In genomic region chr4:45769141-45769540, GRCm38 (mm10) we compare ENCODE assay signal across 22 mouse cellular contexts. TPM values are rescaled to one million over a fixed set of nuclear protein-coding genes. Genes with fewer than 3 reads are reported as not detected.
DNase-seq lines count a peak whose midpoint lies in the region; ATAC-seq and TF ChIP-seq lines count a peak whose summit lies in the region.
"Had no signal": no experiment of that assay in that cellular context is flagged by ENCODE, and none has a peak within 500 bp of the region (broad histone marks: within the 10 kb centered on the region; RNA-seq: fewer than 3 reads in every experiment).

No protein-coding gene starts in this region.

- peaks cover 56 to 70% of the 10 kb centered on the region in 2 experiments for H3K4me1 ChIP-seq in heart, embryonic 14.5 days (ENCODE audit: control insufficient read depth in 2 of 2, insufficient read depth in 2 of 2, low read length in 2 of 2)
- peaks cover 12% of the 10 kb centered on the region for H3K4me1 ChIP-seq in liver, postnatal 0 days (ENCODE audit: insufficient read depth)
- peaks cover 20% of the 10 kb centered on the region for H3K4me1 ChIP-seq in liver, embryonic 11.5 days (replicated peaks; ENCODE audit: control insufficient read depth, insufficient read depth, low read length)
- peaks cover 63% of the 10 kb centered on the region for H3K4me1 ChIP-seq in forebrain, embryonic 14.5 days (ENCODE audit: control insufficient read depth, insufficient read depth, low read length)
- H3K4me1 ChIP-seq in cerebellum, adult 2 months (ENCODE audit: control insufficient read depth, insufficient read depth, low read length) = peaks cover 12% of the 10 kb centered on the region

- 43% methylated on average over 10 of the region's 10 CpGs for WGBS in heart, embryonic 14.5 days
- 55% methylated on average over 10 of the region's 10 CpGs for WGBS in liver, postnatal 0 days (ENCODE audit: insufficient replicate concordance)
- WGBS in liver, embryonic 11.5 days = 53% methylated on average over 10 of the region's 10 CpGs
- WGBS in forebrain, embryonic 14.5 days = 29% methylated on average over 10 of the region's 10 CpGs
- 73% methylated on average over 10 of the region's 10 CpGs for WGBS in cerebellum, adult 2 months

- peak overlapping the region in 1 of 2 experiments; percentile 12; a peak in 1 of 4 replicates for H3K27ac ChIP-seq in heart, embryonic 14.5 days (replicated peaks in 1 of 2; ENCODE audit: control insufficient read depth in 1 of 2, insufficient read depth in 1 of 2, low read depth in 2 of 2, low read length in 2 of 2)
- no peak overlapping the region for H3K27ac ChIP-seq in liver, postnatal 0 days (ENCODE audit: low read depth)
- H3K27ac ChIP-seq in liver, embryonic 11.5 days (ENCODE audit: low read depth, low read length) = no peak overlapping the region
- H3K27ac ChIP-seq in forebrain, embryonic 14.5 days (ENCODE audit: low read depth, low read length) = peak overlapping the region; percentile 63
- no peak overlapping the region for H3K27ac ChIP-seq in cerebellum, adult 2 months (ENCODE audit: insufficient read depth, low read length)
- H3K27ac ChIP-seq: embryonic facial prominence, embryonic 15.5 days; limb, embryonic 15.5 days had no signal

- TF ChIP-seq EP300 in liver, postnatal 0 days (IDR thresholded peaks at IDR 0.05; ENCODE audit: low read depth) = no peak

- ATAC-seq in heart, embryonic 14.5 days (ENCODE audit: insufficient number of reproducible peaks, insufficient read depth, low FRiP score, low read depth) = no peak
- peak; percentile 38; the same call in 1 of the 2 replicates for ATAC-seq in liver, postnatal 0 days
- no peak for ATAC-seq in liver, embryonic 11.5 days (replicated peaks; ENCODE audit: low FRiP score)
- no peak for ATAC-seq in forebrain, embryonic 14.5 days
- ATAC-seq: intestine, embryonic 16.5 days had no signal

- H3K9me3 ChIP-seq in heart, embryonic 14.5 days (ENCODE audit: control insufficient read depth, low read length) = no peaks in the 10 kb centered on the region
- no peaks in the 10 kb centered on the region for H3K9me3 ChIP-seq in liver, postnatal 0 days (ENCODE audit: low read length)
- no peaks in the 10 kb centered on the region for H3K9me3 ChIP-seq in liver, embryonic 11.5 days (ENCODE audit: control insufficient read depth, low read length)
- H3K9me3 ChIP-seq in forebrain, embryonic 14.5 days (replicated peaks; ENCODE audit: control insufficient read depth, low read length) = no peaks in the 10 kb centered on the region
- H3K9me3 ChIP-seq: embryonic facial prominence, embryonic 15.5 days; limb, embryonic 15.5 days had no signal

- no peak overlapping the region for H3K4me3 ChIP-seq in heart, embryonic 14.5 days (ENCODE audit: control insufficient read depth in 1 of 2, insufficient read depth in 1 of 2, low read depth in 1 of 2, low read length in 2 of 2)
- no peak overlapping the region for H3K4me3 ChIP-seq in liver, postnatal 0 days (ENCODE audit: low read depth, low read length)
- no peak overlapping the region for H3K4me3 ChIP-seq in liver, embryonic 11.5 days (ENCODE audit: low read depth, low read length)
- no peak overlapping the region for H3K4me3 ChIP-seq in forebrain, embryonic 14.5 days (ENCODE audit: low read depth, low read length)
- H3K4me3 ChIP-seq in cerebellum, adult 2 months (replicated peaks; ENCODE audit: insufficient read depth, low read depth, low read length) = no peak overlapping the region
- H3K4me3 ChIP-seq: embryonic facial prominence, embryonic 15.5 days; limb, embryonic 15.5 days had no signal

- TF ChIP-seq POLR2A in cerebellum, adult 2 months (IDR thresholded peaks at IDR 0.05; ENCODE audit: borderline replicate concordance, insufficient read depth, low read length) = no peak

- no peak for DNase-seq in heart, postnatal 4 days
- DNase-seq in liver, postnatal 0 days = no peak
- DNase-seq in liver, embryonic 11.5 days (ENCODE audit: low spot score) = no peak
- peak; percentile 35 for DNase-seq in adrenal gland, adult 8-10 months
- no peak for DNase-seq in forebrain, embryonic 14.5 days (ENCODE audit: low spot score)
- DNase-seq in cerebellum, adult 2 months = no peak
- no peak for DNase-seq in ovary, postnatal 10 days (ENCODE audit: low spot score)
- DNase-seq: cerebellum, adult 11-12 months; gastrocnemius, postnatal 36 days; heart, postnatal 36 days; kidney, postnatal 25 days; layer of hippocampus, adult 9-11 months; retina, postnatal 1 day had no signal

- peaks cover 2% of the 10 kb centered on the region; the same call in 1 of the 2 replicates for H3K27me3 ChIP-seq in heart, embryonic 14.5 days (ENCODE audit: control insufficient read depth, insufficient read depth, low read length)
- H3K27me3 ChIP-seq in liver, postnatal 0 days (ENCODE audit: insufficient read depth, low read length) = peaks cover 22% of the 10 kb centered on the region
- H3K27me3 ChIP-seq in liver, embryonic 11.5 days (replicated peaks; ENCODE audit: control insufficient read depth, insufficient read depth, low read length) = peaks cover 48% of the 10 kb centered on the region
- no peaks in the 10 kb centered on the region for H3K27me3 ChIP-seq in forebrain, embryonic 14.5 days (replicated peaks; ENCODE audit: control insufficient read depth, insufficient read depth, low read length)
- no peaks in the 10 kb centered on the region; the same call in 1 of the 2 replicates for H3K27me3 ChIP-seq in cerebellum, adult 2 months (ENCODE audit: control insufficient read depth, insufficient read depth, low read length)

- no peak overlapping the region for H3K4me2 ChIP-seq in heart, embryonic 14.5 days (ENCODE audit: low read length)
- no peak overlapping the region for H3K4me2 ChIP-seq in liver, postnatal 0 days (ENCODE audit: low read depth, low read length)
- H3K4me2 ChIP-seq in liver, embryonic 11.5 days = no peak overlapping the region
- no peak overlapping the region for H3K4me2 ChIP-seq in forebrain, embryonic 14.5 days (ENCODE audit: low read length)
- H3K4me2 ChIP-seq: embryonic facial prominence, embryonic 15.5 days; limb, embryonic 15.5 days had no signal

- H3K9ac ChIP-seq in heart, embryonic 14.5 days (ENCODE audit: low read length) = 0 out of 2 replicates have a peak overlapping the region, but pooled peaks have one; percentile 1
- H3K9ac ChIP-seq in liver, postnatal 0 days (replicated peaks) = no peak overlapping the region
- H3K9ac ChIP-seq in liver, embryonic 11.5 days (ENCODE audit: low read depth, low read length) = no peak overlapping the region
- H3K9ac ChIP-seq in forebrain, embryonic 14.5 days (ENCODE audit: low read length) = 0 out of 2 replicates have a peak overlapping the region, but pooled peaks have one; percentile 22
- H3K9ac ChIP-seq: embryonic facial prominence, embryonic 15.5 days; limb, embryonic 15.5 days had no signal

- H3K36me3 ChIP-seq in heart, embryonic 14.5 days (ENCODE audit: control insufficient read depth, insufficient read depth, low read length) = no peaks in the 10 kb centered on the region
- no peaks in the 10 kb centered on the region for H3K36me3 ChIP-seq in liver, postnatal 0 days (replicated peaks; ENCODE audit: insufficient read depth, low read length)
- no peaks in the 10 kb centered on the region for H3K36me3 ChIP-seq in liver, embryonic 11.5 days (ENCODE audit: control insufficient read depth, insufficient read depth, low read length)
- H3K36me3 ChIP-seq in forebrain, embryonic 14.5 days (ENCODE audit: control insufficient read depth, insufficient read depth, low read length) = no peaks in the 10 kb centered on the region
- H3K36me3 ChIP-seq: embryonic facial prominence, embryonic 15.5 days; limb, embryonic 15.5 days had no signal

- no peak for TF ChIP-seq CTCF in liver, postnatal 0 days (IDR thresholded peaks at IDR 0.05; ENCODE audit: low read depth)
- no peak for TF ChIP-seq CTCF in cerebellum, adult 2 months (IDR thresholded peaks at IDR 0.05; ENCODE audit: borderline replicate concordance, insufficient read depth, low read depth, low read length)

RNA-seq across cellular contexts. Expression of gene Aldh1b1, which starts 29.7 kb away (rescaled TPM):
- 68.7 and 75.0 TPM in 2 replicates for polyA plus RNA-seq in heart, embryonic 14.5 days (2014; fragmentation: Nextera tagmentation; extraction: Ambion mirVana)
- total RNA-seq in heart, postnatal 4 days (2021) = 10 to 100 TPM; 84.2 to 91.4 TPM
- 91.5 and 96.4 TPM in 2 replicates for polyA plus RNA-seq in liver, postnatal 0 days (2015; fragmentation: Nextera tagmentation; extraction: Ambion mirVana)
- polyA plus RNA-seq in liver, embryonic 11.5 days (2014; fragmentation: Nextera tagmentation; extraction: Ambion mirVana) = 10.5 and 13.0 TPM in 2 replicates
- total RNA-seq in adrenal gland, adult 8-10 months (2022) = 10 to 100 TPM; 39.2 to 46.2 (median 41.9) TPM
- polyA plus RNA-seq in forebrain, embryonic 14.5 days (2014; fragmentation: Nextera tagmentation; extraction: Ambion mirVana) = 14.0 and 16.4 TPM in 2 replicates
- polyA plus RNA-seq in cerebellum, adult 2 months (2012; rRNA removed) = 2.7 and 2.8 TPM in 2 replicates
- polyA plus RNA-seq: C2C12 had no signal

RNA-seq across cellular contexts. Expression of gene Igfbpl1, which starts 57.6 kb away (rescaled TPM):
- polyA plus RNA-seq in heart, embryonic 14.5 days (2014; fragmentation: Nextera tagmentation; extraction: Ambion mirVana) = 5.9 TPM in 2 replicates
- total RNA-seq in heart, postnatal 4 days (2021) = 1 to 10 TPM; 7.3 to 7.5 TPM
- not detected in 2 replicates for polyA plus RNA-seq in liver, postnatal 0 days (2015; fragmentation: Nextera tagmentation; extraction: Ambion mirVana)
- 0.26 and 0.40 TPM in 2 replicates for polyA plus RNA-seq in liver, embryonic 11.5 days (2014; fragmentation: Nextera tagmentation; extraction: Ambion mirVana)
- under 1 TPM; 0.20 to 0.67 (median 0.26) TPM for total RNA-seq in adrenal gland, adult 8-10 months (2022)
- 202 and 210 TPM in 2 replicates for polyA plus RNA-seq in forebrain, embryonic 14.5 days (2014; fragmentation: Nextera tagmentation; extraction: Ambion mirVana)
- 0.38 and 0.51 TPM in 2 replicates for polyA plus RNA-seq in cerebellum, adult 2 months (2012; rRNA removed)
- total RNA-seq: gastrocnemius, postnatal 36 days; megakaryocyte, adult 5-6 weeks; MEL had no signal
- polyA plus RNA-seq: C2C12; lung, embryonic 16.5 days; thymus, postnatal 0 days had no signal

Comparison
In these comparisons a context has a peak if more than half of its experiments do, and no peak if none do; other contexts are left out.
1. H3K9ac ChIP-seq: peak in heart, embryonic 14.5 days (single experiment) and forebrain, embryonic 14.5 days (single experiment); none in liver, postnatal 0 days (single experiment) and liver, embryonic 11.5 days (single experiment).
2. RNA of gene Igfbpl1, which starts 57.6 kb away (polyA plus RNA-seq): 202 to 210 TPM in forebrain, embryonic 14.5 days; 5.9 TPM in heart, embryonic 14.5 days, 0.26 to 0.40 TPM in liver, embryonic 11.5 days, 0.38 to 0.51 TPM in cerebellum, adult 2 months and not detected in liver, postnatal 0 days; every median in the first group is over 10 times any median in the second.